Mouse (Mus musculus): ENCODE data around the gene Pcyt2.

- no peak for TF ChIP-seq POLR2A (IDR thresholded peaks at IDR 0.05; ENCODE audit: insufficient read depth, low read depth, low read length)
- TF ChIP-seq CTCF (IDR thresholded peaks at IDR 0.05) = no peak
- TF ChIP-seq EP300 (IDR thresholded peaks at IDR 0.05; ENCODE audit: insufficient read depth, low read depth, low read length) = no peak
Observed at GRCm38 (mm10) chr11:120580871-120581331, 36.8 kb downstream of the Pcyt2 start.

Data from heart, adult 2 months (tissue).